Mouse (Mus musculus) ZHBTc4 (cell line): Measurements from ENCODE around the gene Tspoap1.

Source experiments
- DNase-seq: peaks from one replicate; pipeline ENCODE4 v3.0.0-alpha.2; 2011; ENCODE audit warnings: low read depth, low spot score

Tspoap1 gene

GRCm38 (mm10) chr11:87745632-87746555 lies 14.4 kb upstream of the Tspoap1 start:
- no peak for DNase-seq

GRCm38 (mm10) chr11:87747312-87747711 lies 13.0 kb upstream of the Tspoap1 start:
- no peak for DNase-seq

DNA sequence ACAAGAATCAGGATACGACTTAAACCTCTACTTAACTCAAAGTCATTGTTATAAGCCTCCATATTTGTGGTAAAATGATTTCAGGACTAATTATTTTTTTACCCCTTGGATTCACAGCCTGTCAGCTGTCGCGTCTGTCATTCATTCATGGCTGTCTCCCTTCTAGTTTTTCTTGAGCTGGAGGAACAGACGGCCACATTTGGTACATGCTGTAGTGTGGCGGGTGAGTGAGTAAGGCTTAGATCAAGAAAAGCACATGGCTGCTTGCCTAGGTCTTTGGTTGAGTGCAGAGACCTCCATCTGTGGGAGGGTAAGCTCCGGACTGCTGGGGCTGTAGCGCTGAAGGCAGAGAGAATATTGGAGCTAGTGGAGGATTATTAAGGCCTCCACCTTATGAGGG lies 12.6 kb upstream of the Tspoap1 start:
- no peak for DNase-seq

DNA sequence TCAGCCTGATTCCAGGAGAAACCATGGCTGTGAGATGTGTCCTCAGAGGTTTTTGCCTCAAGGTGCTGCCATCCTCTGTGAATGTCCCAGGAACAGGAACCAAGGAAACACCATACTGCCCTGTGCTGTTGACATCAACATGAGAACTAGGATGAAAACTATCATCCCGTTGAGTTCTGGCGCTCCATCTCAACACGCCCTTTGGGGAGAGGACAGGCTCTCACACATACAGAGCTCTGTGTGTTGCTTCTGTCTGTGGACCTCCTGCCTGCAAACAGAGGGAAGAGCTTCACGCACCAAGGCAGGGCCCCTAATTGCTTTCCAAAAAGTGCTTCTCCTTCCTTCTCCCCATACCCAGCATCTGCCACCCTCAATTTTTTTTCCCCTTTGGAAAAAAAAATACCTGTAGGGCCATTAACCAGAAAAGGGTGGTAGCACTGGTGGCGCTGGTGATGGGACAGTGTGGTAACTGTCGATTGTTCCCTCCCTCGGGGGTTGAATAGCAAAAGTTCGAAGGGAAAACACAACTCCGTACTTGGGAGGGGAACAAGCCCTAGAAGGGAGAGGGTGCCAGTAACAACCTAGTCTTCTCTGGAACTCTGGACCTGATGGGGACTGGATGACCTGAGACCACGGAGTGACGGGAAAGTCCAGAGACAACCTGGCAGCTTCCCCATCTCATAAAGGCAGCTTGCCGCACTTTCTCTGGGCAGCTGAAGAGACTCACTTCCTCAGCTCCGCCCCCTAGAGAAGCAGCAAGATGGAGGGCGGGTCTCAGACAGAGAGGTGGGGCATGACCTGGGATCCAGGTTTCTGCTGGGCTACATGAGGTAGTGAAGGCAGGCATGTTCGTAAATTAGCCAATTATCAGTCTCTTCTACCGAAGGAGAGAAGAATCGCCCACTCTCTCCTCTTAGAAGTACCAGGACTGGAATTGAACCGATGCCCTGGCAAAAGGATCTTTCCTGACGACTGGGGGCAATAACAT lies 11.9 kb upstream of the Tspoap1 start:
- DNase-seq, result peak; percentile 84

- DNase-seq, result peak; percentile 73
Observed at GRCm38 (mm10) chr11:87749192-87750042, 10.9 kb upstream of the Tspoap1 start.

DNA sequence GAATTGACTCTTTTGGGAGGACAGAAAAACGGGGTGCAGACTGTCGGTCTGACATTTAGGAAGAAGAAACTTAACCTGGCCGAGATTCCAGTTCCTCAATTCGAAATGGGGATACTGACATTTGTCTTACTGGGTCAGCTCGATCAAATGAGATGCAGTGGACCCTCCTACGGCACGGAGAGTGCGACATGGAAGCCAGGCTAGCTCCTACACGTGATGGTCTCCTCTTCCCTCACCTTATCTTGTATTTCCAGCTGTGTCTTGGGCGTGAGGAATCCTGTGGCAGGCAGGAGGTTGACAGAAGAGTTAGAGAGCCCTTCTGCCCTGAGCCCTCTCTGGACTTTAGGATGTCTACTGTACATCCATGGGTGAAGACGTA lies 10.3 kb upstream of the Tspoap1 start:
- DNase-seq, result no peak

GRCm38 (mm10) chr11:87750521-87750920 lies 9.8 kb upstream of the Tspoap1 start:
- no peak for DNase-seq

DNA sequence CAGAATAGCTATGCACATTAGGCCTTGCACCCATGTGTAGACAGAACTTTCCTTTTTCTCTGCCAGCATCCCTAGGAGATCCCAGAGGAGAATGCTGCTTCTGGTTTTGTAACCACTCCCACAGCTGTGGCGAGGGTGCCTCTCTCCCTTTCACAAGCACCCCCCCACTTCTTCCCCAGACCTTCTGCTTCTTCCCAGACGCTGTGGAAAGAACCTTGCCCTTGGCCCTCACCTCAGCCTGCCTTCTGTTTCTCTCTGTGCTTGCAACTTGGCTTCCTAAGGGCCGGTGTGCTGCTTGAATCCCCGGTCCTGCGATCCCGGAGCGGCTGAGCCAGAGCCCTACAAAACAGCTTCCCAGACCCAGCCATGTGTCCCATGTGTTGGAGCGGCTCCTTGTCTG lies 9.3 kb upstream of the Tspoap1 start:
- no peak for DNase-seq

DNA sequence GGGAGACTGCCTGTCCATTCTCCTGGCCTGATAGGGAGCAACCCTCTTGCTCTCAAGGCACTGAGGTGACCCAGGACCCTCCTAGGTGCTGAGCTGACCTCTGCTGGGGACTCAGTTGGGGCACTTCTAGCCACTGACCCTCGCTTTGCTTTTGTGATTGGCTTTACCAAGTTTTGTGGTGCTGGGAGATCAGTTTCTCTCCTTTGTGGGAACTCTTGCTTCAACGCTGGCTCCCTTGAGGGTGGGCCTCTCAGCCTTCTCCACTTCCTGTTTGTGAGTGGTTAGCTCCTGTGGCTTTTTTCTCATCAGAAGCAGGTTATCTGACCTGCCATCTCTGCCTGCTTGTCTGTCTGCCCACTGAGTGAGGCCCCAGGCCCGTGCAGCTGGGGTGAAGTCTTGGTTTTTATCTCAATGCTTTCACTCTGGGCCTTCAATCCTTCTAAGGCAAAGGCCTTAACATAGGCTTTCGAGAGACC lies 8.8 kb upstream of the Tspoap1 start:
- DNase-seq, result no peak

DNA sequence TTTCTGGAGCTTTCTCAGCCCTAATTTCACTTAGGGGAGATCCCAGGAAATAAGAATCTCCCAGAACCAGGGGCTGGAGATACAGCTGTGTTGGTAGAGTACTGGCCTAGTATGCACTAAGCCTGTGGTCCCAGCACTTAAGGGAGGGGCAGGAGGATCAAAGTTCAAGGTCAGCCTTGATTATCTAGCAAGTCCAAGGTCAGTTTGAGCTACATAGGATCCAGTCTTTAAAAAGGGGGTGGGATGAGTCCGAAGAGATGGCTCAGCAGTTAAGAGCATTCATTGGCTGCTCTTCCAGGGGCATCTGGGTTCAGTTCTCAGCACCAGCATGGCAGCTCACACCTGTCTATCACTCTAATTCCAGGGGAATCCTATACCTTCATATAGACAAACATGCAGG lies 8.0 kb upstream of the Tspoap1 start:
- peak; percentile 52 for DNase-seq

GRCm38 (mm10) chr11:87753255-87753654 lies 7.1 kb upstream of the Tspoap1 start:
- DNase-seq, result no peak

GRCm38 (mm10) chr11:87753891-87754501 lies 6.3 kb upstream of the Tspoap1 start:
- DNase-seq, result no peak

GRCm38 (mm10) chr11:87754603-87755002 lies 5.7 kb upstream of the Tspoap1 start:
- DNase-seq, result no peak

GRCm38 (mm10) chr11:87755360-87756017 lies 4.9 kb upstream of the Tspoap1 start:
- DNase-seq, result no peak

- no peak for DNase-seq
Observed at GRCm38 (mm10) chr11:87756251-87756820, 4.0 kb upstream of the Tspoap1 start.

DNA sequence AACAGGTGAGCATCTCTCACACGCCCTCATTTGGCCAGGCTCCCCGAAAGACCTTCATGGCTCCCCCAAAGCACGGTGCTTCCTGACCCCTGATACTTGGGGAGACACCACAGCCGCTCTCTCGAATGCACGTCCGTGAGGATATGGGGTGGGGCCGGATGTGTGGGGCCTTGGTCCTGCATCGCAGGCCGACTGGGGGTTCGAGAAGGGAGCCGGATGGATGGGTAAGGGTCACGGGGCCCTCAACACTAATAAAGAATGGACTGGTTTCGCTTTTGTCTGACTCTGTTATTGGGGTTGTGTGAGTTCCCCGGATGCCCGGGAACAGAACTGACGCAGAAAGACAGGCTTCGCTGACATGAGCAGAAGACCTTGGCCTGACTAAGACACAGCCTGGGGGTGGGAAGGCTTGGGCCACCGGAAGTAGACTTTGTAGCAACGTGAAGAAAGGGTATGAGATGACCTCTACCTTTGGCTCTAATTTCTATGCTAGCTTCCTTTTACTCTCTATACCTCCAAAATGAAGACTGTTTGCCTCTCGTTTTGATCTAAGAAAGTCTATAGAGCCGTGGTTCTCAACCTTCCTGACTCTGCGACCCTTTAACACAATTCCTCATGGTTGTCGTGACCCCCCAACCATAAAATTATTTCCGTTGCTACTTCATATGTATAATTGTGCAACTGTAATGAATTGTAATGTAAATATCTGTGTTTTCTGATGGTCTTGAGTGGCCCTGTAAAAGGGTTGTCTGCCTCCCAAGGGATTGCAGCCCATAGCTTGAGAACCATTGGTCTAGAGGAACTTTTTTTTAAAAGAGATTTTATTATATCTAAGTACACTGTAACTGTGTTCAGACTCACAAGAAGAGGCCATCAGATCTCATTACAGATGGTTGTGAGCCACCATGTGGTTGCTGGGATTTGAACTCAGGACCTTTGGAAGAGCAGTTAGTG lies 3.1 kb upstream of the Tspoap1 start:
- no peak for DNase-seq

DNA sequence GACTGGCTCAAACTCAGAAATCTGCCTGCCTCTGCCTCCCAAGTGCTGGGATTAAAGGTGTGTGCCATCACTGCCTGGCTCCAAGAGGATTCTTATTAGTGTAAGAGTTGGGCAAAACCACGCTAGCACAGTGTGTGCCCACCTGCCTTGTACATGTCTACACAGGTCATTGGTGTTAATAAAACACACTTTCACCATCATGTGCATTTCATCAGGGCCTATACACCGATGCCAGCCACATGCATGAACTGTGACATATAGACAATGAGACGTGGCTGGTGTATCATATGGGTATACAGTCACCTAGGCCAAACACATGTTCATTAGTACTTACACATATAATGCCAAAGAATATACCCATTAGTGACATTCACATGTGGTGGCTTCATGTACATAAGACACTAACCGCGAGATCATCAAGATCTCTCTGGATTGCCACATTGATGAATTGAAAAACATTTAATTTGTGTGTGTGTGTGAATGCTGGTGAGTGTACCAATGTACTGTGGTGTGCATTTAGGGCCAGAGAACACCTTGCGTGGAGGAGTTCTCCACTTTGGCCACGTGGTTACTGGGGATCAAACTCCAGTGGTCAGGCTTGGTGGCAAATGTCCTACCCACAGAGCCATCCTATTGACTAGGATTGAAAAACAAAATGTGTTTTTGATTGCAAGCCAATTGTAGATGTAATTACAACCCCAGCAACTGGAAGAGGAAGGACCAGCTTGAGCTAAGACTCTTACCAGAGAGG lies 2.0 kb upstream of the Tspoap1 start:
- DNase-seq, result no peak
